Mouse (Mus musculus) thymus, adult 2 months (tissue): ENCODE data around the gene Speer4b. TPM values are rescaled to one million over a fixed set of nuclear protein-coding genes. Genes with fewer than 3 reads are reported as not detected.
"Not testable (repeated sequence)": the region's sequence is repeated elsewhere in the genome, so short reads cannot be mapped to it uniquely, and the experiment has no call there.

Experiments
- DNase-seq: peaks from one replicate; pipeline ENCODE4 v3.0.0; 2021
- H3K27ac ChIP-seq: fragments of 200-500 bp; 2 replicates; pipeline ENCODE4 v1.5.1; 2012; ENCODE audit warnings: low read length, control low read depth; ENCODE audit not compliant: control insufficient read depth, insufficient read depth
- H3K27me3 ChIP-seq: fragments of 200-500 bp; 2 replicates; pipeline ENCODE4 v1.6.1; 2012; ENCODE audit warnings: mild to moderate bottlenecking, low read length, moderate library complexity, mixed read lengths; ENCODE audit not compliant: control insufficient read depth, insufficient read depth
- H3K36me3 ChIP-seq: fragments of 200-500 bp; 2 replicates; pipeline ENCODE4 v1.6.1; 2012; ENCODE audit warnings: mild to moderate bottlenecking, low read length, moderate library complexity; ENCODE audit not compliant: control insufficient read depth, insufficient read depth
- H3K4me1 ChIP-seq: fragments of 200-500 bp; replicated peaks from 2 replicates; pipeline ENCODE4 v1.6.1; 2012; ENCODE audit warnings: low read length; ENCODE audit not compliant: control insufficient read depth, insufficient read depth
- H3K4me3 ChIP-seq: fragments of 200-500 bp; 2 replicates; pipeline ENCODE4 v1.5.1; 2012; ENCODE audit warnings: mild to moderate bottlenecking, low read length, control low read depth, moderate library complexity; ENCODE audit not compliant: control insufficient read depth, insufficient read depth
- CTCF ChIP-seq: fragments of 200-500 bp; IDR thresholded peaks from 2 replicates; pipeline ENCODE4 v1.5.1; 2012; ENCODE audit warnings: mild to moderate bottlenecking, control low read depth, low read length, moderate library complexity, borderline replicate concordance; ENCODE audit not compliant: control insufficient read depth, poor library complexity, insufficient read depth; ENCODE audit errors: extremely low read depth
- POLR2A ChIP-seq: fragments of 200-500 bp; IDR thresholded peaks from 2 replicates; pipeline ENCODE4 v1.6.1; 2012; ENCODE audit warnings: mild to moderate bottlenecking, low read length, control low read depth, moderate library complexity; ENCODE audit not compliant: control insufficient read depth, poor library complexity, insufficient read depth; ENCODE audit errors: extremely low read depth
- WGBS: fragments of 180-500 bp; shearing (Covaris S2); methylation state at CpG from one replicate; pipeline ENCODE4 v1.1.7; 2018; 5-methylcytosine and 5-hydroxymethylcytosine counted together
- polyA plus RNA-seq: library from polyadenylated mRNA; depleted of rRNA; stranded (reverse); fragments of >200 nt; gene quantifications from 2 replicates; pipeline ENCODE4 v1.2.3, GENCODE M21; 2012; rRNA removed

The Speer4b gene
- polyA plus RNA-seq = not detected in 2 replicates

GRCm38 (mm10) chr5:27501338-27501737 is at the start of gene Speer4b:
TSS of gene Speer4b (minus strand) at chr5:27501438.
- H3K4me1 ChIP-seq, H3K27me3 ChIP-seq, H3K4me3 ChIP-seq, H3K27ac ChIP-seq, H3K36me3 ChIP-seq, DNase-seq: not testable (repeated sequence)
- WGBS = 66% methylated on average over 1 of the region's 1 CpGs

GRCm38 (mm10) chr5:27549291-27549690 is 48.1 kb upstream of the Speer4b start:
- DNase-seq = no peak
- TF ChIP-seq POLR2A (no peak), CTCF (no peak)
- Histone ChIP-seq H3K27me3 (no peaks in the 10 kb centered on the region), H3K27ac (no peak overlapping the region), H3K4me3 (no peak overlapping the region), H3K36me3 (no peaks in the 10 kb centered on the region), H3K4me1 (no peaks in the 10 kb centered on the region)
- 90% methylated on average over 4 of the region's 4 CpGs for WGBS

- Histone ChIP-seq H3K4me3 (no peak overlapping the region), H3K27me3 (no peaks in the 10 kb centered on the region), H3K36me3 (no peaks in the 10 kb centered on the region), H3K27ac (no peak overlapping the region), H3K4me1 (no peaks in the 10 kb centered on the region)
- DNase-seq = no peak
- WGBS = 10% methylated on average over 2 of the region's 2 CpGs
- no peak for TF ChIP-seq POLR2A
- TF ChIP-seq CTCF = no peak
These were observed 43.6 kb upstream of the Speer4b start for GRCm38 (mm10) chr5:27544816-27545270.

DNA sequence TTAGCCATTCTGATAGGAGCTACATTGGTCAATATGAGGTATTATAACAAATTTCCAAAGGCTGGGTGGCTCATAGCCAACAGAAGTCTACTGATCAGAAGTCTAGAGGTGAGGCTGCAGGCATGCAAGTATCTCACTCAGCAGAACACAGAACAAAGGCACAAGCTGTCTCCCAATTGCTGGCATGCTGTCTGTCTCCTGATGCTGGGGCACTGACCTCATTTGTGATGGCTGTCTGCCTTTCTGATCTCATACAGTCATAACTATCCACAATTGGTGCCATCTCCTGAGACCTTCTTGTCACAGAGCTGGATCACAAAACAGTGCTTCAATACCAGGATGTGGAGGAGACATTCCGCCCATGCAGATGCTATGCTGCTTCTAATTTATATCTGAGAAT is 25.7 kb upstream of the Speer4b start:
- Histone ChIP-seq H3K36me3 (no peaks in the 10 kb centered on the region), H3K27me3 (no peaks in the 10 kb centered on the region), H3K4me1 (no peaks in the 10 kb centered on the region), H3K4me3 (no peak overlapping the region), H3K27ac (no peak overlapping the region)
- WGBS = 94% methylated on average over 1 of the region's 1 CpGs
- TF ChIP-seq CTCF = no peak
- no peak for TF ChIP-seq POLR2A
- no peak for DNase-seq

GRCm38 (mm10) chr5:27518716-27519115 is 17.5 kb upstream of the Speer4b start:
- H3K36me3 ChIP-seq = no peaks in the 10 kb centered on the region
- no peak for DNase-seq
- no peak overlapping the region for H3K4me3 ChIP-seq
- TF ChIP-seq CTCF (no peak), POLR2A (no peak)
- no peaks in the 10 kb centered on the region for H3K4me1 ChIP-seq
- no peaks in the 10 kb centered on the region for H3K27me3 ChIP-seq
- H3K27ac ChIP-seq = no peak overlapping the region

DNA sequence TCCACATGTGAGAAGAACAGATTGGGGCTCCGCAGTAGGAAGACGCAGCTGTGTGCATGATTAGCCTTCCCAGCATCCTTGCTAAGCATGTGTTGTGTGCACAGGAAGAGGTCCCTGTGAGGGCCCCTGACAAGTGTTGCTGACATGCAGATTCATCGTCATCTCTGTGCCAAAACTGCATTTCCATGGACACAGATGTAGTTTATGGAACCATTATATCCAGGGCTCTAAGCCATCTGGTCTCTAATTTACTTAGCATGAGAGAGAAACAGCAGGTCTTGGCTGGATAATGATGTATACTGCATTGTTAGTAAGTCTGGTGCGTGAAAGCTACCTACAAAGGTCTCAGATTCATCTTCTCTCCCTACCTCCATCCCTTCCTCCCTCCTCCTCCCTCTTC is 10.3 kb downstream of the Speer4b start:
- TF ChIP-seq CTCF = no peak
- no peak for TF ChIP-seq POLR2A
- WGBS = 92% methylated on average over 4 of the region's 4 CpGs
- no peak for DNase-seq
- no peaks in the 10 kb centered on the region for H3K36me3 ChIP-seq
- H3K4me1 ChIP-seq = no peaks in the 10 kb centered on the region
- H3K4me3 ChIP-seq = no peak overlapping the region
- H3K27me3 ChIP-seq = no peaks in the 10 kb centered on the region
- H3K27ac ChIP-seq = no peak overlapping the region

DNA sequence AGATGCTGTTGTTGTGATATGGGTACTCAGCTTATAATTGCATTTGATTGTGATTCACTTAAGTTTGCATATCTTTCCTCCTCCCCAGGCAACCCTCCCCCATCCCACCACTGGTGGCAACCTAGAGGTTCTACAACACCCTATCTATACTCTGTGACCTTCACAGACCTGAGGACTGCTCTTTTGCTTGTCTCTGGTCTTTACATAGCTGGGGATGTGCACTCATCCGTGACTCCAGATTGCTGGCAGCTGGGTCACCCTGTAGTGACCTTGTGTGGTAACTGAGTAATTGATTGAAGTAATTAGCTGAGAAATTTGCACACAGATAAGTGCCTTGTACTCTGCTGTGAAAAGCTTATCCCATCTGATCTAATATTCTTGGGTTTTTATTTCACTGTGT is 15.1 kb downstream of the Speer4b start:
- Histone ChIP-seq H3K4me1 (no peaks in the 10 kb centered on the region), H3K4me3 (no peak overlapping the region), H3K36me3 (no peaks in the 10 kb centered on the region), H3K27me3 (no peaks in the 10 kb centered on the region), H3K27ac (no peak overlapping the region)
- TF ChIP-seq CTCF (no peak), POLR2A (no peak)
- DNase-seq = no peak
- 76% methylated on average over 1 of the region's 1 CpGs for WGBS
